Mouse (Mus musculus) midbrain, embryonic 13.5 days (tissue): ENCODE measurements at regions not wholly inside any gene's neighbourhood (a gene's known extent, or its start where the extent isn't known, plus 50 kb on each side); places are given as distances from the start of the nearest gene placed in this dataset.

Experiments
- ATAC-seq: fragments of 200-750 bp; cut with Nextera tagmentation; 2 replicates; pipeline ENCODE4 v1.8.0; 2017; ENCODE audit warnings: mild to moderate bottlenecking, moderate TSS enrichment, moderate library complexity
- H3K27ac ChIP-seq: fragments of 300-500 bp; sonication (generic); 2 replicates; pipeline ENCODE4 v1.5.1; 2015; ENCODE audit warnings: inconsistent platforms, mild to moderate bottlenecking, moderate library complexity
- H3K27me3 ChIP-seq: fragments of 300-500 bp; sonication (generic); 2 replicates; pipeline ENCODE4 v1.6.1; 2015; ENCODE audit warnings: mild to moderate bottlenecking, inconsistent platforms
- H3K36me3 ChIP-seq: fragments of 300-500 bp; sonication (generic); 2 replicates; pipeline ENCODE4 v1.6.1; 2015; ENCODE audit warnings: mild to moderate bottlenecking, inconsistent platforms
- H3K4me1 ChIP-seq: fragments of 300-500 bp; sonication (generic); replicated peaks from 2 replicates; pipeline ENCODE4 v1.6.1; 2015; ENCODE audit warnings: inconsistent platforms
- H3K4me2 ChIP-seq: fragments of 300-500 bp; sonication (generic); replicated peaks from 2 replicates; pipeline ENCODE4 v1.6.1; 2015; ENCODE audit warnings: moderate library complexity, mild to moderate bottlenecking, inconsistent platforms
- H3K4me3 ChIP-seq: fragments of 300-500 bp; sonication (generic); replicated peaks from 2 replicates; pipeline ENCODE4 v1.5.1; 2015; ENCODE audit warnings: mild to moderate bottlenecking, inconsistent platforms
- H3K9ac ChIP-seq: fragments of 300-500 bp; sonication (generic); replicated peaks from 2 replicates; pipeline ENCODE4 v1.6.1; 2015; ENCODE audit warnings: mild to moderate bottlenecking, inconsistent platforms
- H3K9me3 ChIP-seq: fragments of 300-500 bp; sonication (generic); 2 replicates; pipeline ENCODE4 v1.6.1; 2016; ENCODE audit warnings: mild to moderate bottlenecking, inconsistent platforms
- WGBS: fragments of 180-500 bp; shearing (Covaris S2); methylation state at CpG from one replicate; pipeline ENCODE4 v1.1.7; 2015; 5-methylcytosine and 5-hydroxymethylcytosine counted together

- Histone ChIP-seq H3K4me1 (no peaks in the 10 kb centered on the region), H3K4me2 (no peak overlapping the region), H3K36me3 (no peaks in the 10 kb centered on the region), H3K9ac (no peak overlapping the region), H3K4me3 (no peak overlapping the region), H3K27me3 (no peaks in the 10 kb centered on the region), H3K27ac (no peak overlapping the region), H3K9me3 (no peaks in the 10 kb centered on the region)
- ATAC-seq, result no peak
- 79% methylated on average over 5 of the region's 5 CpGs for WGBS
Measured at GRCm38 (mm10) chr10:44653761-44654160, 125.5 kb upstream of the Prdm1 start.

DNA sequence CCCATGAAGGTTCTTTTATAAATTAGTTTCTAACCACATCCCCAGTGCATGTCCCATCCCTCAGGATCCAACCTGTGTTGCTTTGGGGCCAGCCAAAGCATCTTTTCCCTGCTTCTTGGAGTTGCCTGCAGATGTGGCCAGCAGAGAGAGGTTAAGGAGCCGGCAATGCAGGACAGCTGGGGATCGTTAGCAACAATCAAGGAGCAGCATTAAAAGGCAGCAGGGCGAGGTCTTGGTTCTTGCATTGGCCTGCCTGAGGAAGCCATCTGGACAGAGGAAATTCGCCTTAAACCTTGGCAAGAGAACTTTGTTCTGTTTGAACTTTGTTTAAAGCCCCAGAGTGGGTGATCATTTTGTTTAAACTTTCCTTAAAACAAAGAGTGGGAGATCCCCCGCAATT lies 118.7 kb upstream of the Prdm1 start:
- H3K27ac ChIP-seq, result no peak overlapping the region
- H3K4me1 ChIP-seq, result no peaks in the 10 kb centered on the region
- no peaks in the 10 kb centered on the region for H3K9me3 ChIP-seq
- H3K36me3 ChIP-seq, result no peaks in the 10 kb centered on the region
- H3K4me3 ChIP-seq, result no peak overlapping the region
- WGBS, result 66% methylated on average over 5 of the region's 5 CpGs
- no peak for ATAC-seq
- H3K9ac ChIP-seq, result no peak overlapping the region
- no peak overlapping the region for H3K4me2 ChIP-seq
- H3K27me3 ChIP-seq, result no peaks in the 10 kb centered on the region

DNA sequence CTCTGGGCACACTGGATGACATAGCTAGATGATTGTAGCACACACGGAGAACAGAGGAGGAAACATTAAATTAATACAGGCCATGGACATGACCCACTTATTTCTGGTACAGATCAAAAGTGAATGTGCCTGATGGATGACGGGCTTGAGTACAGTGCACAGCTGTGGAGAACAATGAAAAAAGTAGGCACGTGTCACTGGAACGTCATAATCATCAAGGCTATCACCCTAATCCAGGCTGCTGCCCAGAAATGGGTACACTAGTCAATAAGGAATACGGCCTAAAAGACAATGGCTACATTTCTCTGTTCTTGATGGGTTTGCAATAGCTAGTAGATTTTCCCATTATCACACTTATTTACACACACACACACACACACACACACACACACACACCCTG lies 118.3 kb upstream of the Prdm1 start:
- no peak overlapping the region for H3K4me3 ChIP-seq
- no peak overlapping the region for H3K4me2 ChIP-seq
- H3K9me3 ChIP-seq, result no peaks in the 10 kb centered on the region
- no peak overlapping the region for H3K27ac ChIP-seq
- no peaks in the 10 kb centered on the region for H3K4me1 ChIP-seq
- no peaks in the 10 kb centered on the region for H3K36me3 ChIP-seq
- no peak overlapping the region for H3K9ac ChIP-seq
- no peak for ATAC-seq
- no peaks in the 10 kb centered on the region for H3K27me3 ChIP-seq
- 87% methylated on average over 5 of the region's 5 CpGs for WGBS

DNA sequence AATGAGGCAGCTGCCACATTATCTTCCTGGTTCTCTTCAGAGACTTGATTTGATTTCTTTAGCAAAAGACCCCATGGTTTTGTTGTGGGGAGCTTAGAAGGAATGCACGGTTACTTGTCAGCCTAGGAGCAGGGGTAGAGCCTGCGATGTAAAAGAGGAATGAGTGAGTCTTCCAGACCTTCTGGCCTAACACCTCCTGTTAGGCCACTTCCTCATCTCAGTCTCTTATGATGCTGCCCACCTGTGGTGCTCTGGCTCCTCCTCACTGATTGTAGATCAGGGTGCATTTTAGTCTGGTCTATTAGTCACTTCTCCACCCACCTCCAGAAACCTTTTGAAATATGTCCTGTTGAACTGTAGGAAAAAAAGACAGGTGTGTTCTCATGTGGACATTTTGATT lies 113.3 kb upstream of the Prdm1 start:
- H3K27me3 ChIP-seq, result no peaks in the 10 kb centered on the region
- H3K9ac ChIP-seq, result no peak overlapping the region
- no peak overlapping the region for H3K4me3 ChIP-seq
- no peak overlapping the region for H3K4me2 ChIP-seq
- no peak for ATAC-seq
- no peaks in the 10 kb centered on the region for H3K4me1 ChIP-seq
- H3K9me3 ChIP-seq, result no peaks in the 10 kb centered on the region
- H3K36me3 ChIP-seq, result no peaks in the 10 kb centered on the region
- 98% methylated on average over 2 of the region's 2 CpGs for WGBS
- no peak overlapping the region for H3K27ac ChIP-seq

- no peak overlapping the region for H3K9ac ChIP-seq
Measured at GRCm38 (mm10) chr10:44640620-44641019, 112.3 kb upstream of the Prdm1 start.

DNA sequence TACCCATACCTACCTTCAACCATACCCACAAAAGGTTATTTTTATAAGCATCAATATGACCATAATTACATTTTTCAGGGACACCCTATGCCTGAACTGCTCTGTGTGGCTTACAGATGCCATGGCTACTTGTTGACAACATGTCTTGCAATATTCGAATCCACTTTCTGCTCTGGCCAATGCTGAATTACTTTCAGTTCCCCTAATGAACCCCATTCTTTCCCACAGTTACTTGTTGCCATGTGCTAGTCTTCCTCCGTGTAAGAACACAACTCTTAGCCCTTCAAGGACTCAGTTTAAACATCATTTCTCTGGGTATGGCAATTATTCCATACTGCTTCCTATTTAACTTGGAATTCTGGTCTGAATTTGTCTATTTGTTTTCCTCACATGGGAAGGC lies 110.4 kb upstream of the Prdm1 start:
- WGBS, result 84% methylated on average over 2 of the region's 2 CpGs
- H3K36me3 ChIP-seq, result no peaks in the 10 kb centered on the region
- H3K27me3 ChIP-seq, result no peaks in the 10 kb centered on the region
- no peaks in the 10 kb centered on the region for H3K4me1 ChIP-seq
- H3K9me3 ChIP-seq, result no peaks in the 10 kb centered on the region
- no peak for ATAC-seq
- H3K4me2 ChIP-seq, result no peak overlapping the region
- H3K27ac ChIP-seq, result no peak overlapping the region
- no peak overlapping the region for H3K4me3 ChIP-seq
- no peak overlapping the region for H3K9ac ChIP-seq

More at GRCm38 (mm10) chr10:44640620-44641019, 112.3 kb upstream of the Prdm1 start:
- no peak overlapping the region for H3K4me3 ChIP-seq
- H3K4me2 ChIP-seq, result no peak overlapping the region
- H3K9me3 ChIP-seq, result no peaks in the 10 kb centered on the region
- no peaks in the 10 kb centered on the region for H3K36me3 ChIP-seq
- no peaks in the 10 kb centered on the region for H3K4me1 ChIP-seq
- ATAC-seq, result no peak
- H3K27me3 ChIP-seq, result no peaks in the 10 kb centered on the region
- WGBS, result 96% methylated on average over 8 of the region's 8 CpGs
- no peak overlapping the region for H3K27ac ChIP-seq

DNA sequence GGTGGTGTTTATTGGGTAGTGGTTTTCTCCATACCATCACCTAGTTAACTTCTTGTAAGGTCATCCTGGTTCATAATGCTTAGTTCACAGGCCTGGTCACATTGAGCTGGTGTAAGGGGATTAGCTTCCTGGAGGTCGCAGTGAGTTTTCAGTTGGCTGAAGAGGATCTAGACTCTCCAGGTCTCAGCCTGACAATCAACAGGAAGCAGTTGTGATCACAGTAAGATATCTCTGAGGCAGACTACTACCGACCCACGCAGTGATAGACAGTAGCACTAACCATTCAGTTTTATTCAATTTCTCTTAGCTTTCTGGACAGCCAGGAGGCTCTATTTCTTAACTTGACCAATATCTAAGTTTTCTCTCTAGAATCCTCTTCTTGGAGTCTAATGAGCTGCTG lies 108.5 kb upstream of the Prdm1 start:
- Histone ChIP-seq H3K4me1 (no peaks in the 10 kb centered on the region), H3K4me2 (no peak overlapping the region), H3K27ac (no peak overlapping the region), H3K4me3 (no peak overlapping the region), H3K27me3 (no peaks in the 10 kb centered on the region), H3K36me3 (no peaks in the 10 kb centered on the region), H3K9ac (no peak overlapping the region), H3K9me3 (no peaks in the 10 kb centered on the region)
- WGBS, result 82% methylated on average over 3 of the region's 3 CpGs
- no peak for ATAC-seq

GRCm38 (mm10) chr10:44636061-44636460 lies 107.8 kb upstream of the Prdm1 start:
- Histone ChIP-seq H3K4me1 (no peaks in the 10 kb centered on the region), H3K36me3 (no peaks in the 10 kb centered on the region), H3K27me3 (no peaks in the 10 kb centered on the region), H3K4me2 (no peak overlapping the region), H3K9me3 (no peaks in the 10 kb centered on the region), H3K9ac (no peak overlapping the region), H3K4me3 (no peak overlapping the region), H3K27ac (no peak overlapping the region)
- ATAC-seq, result no peak

DNA sequence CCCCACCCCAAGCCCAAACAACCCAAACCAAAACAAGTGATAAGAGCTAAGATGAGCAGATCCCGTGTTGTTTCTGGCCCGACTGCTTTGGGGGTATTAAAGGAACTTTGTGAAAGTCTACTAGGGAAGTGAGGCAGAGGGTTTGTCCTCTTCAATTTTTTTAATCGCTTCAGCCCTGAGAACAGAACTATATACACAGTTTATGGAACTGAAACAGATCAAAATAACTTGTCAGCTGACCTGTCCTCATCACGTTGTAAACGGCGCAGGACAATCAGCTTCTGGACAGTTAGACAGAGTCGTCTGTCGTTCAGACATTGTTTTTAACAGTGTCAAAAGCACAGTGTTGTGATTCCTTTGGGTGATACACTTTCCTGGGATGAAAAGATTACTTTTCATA lies 103.3 kb upstream of the Prdm1 start:
- Histone ChIP-seq H3K27ac (no peak overlapping the region), H3K9ac (no peak overlapping the region), H3K27me3 (no peaks in the 10 kb centered on the region), H3K9me3 (no peaks in the 10 kb centered on the region), H3K4me3 (no peak overlapping the region), H3K4me1 (peaks cover 4% of the 10 kb centered on the region; the same call in 1 of the 2 replicates), H3K36me3 (no peaks in the 10 kb centered on the region), H3K4me2 (no peak overlapping the region)
- WGBS, result 87% methylated on average over 8 of the region's 8 CpGs
- ATAC-seq, result no peak

- no peak for ATAC-seq
- Histone ChIP-seq H3K4me1 (peaks cover 4% of the 10 kb centered on the region; the same call in 1 of the 2 replicates), H3K27me3 (no peaks in the 10 kb centered on the region), H3K9me3 (no peaks in the 10 kb centered on the region), H3K36me3 (no peaks in the 10 kb centered on the region), H3K9ac (no peak overlapping the region), H3K4me2 (no peak overlapping the region), H3K27ac (no peak overlapping the region), H3K4me3 (no peak overlapping the region)
- 75% methylated on average over 13 of the region's 13 CpGs for WGBS
Measured at GRCm38 (mm10) chr10:44630485-44630884, 102.2 kb upstream of the Prdm1 start.

DNA sequence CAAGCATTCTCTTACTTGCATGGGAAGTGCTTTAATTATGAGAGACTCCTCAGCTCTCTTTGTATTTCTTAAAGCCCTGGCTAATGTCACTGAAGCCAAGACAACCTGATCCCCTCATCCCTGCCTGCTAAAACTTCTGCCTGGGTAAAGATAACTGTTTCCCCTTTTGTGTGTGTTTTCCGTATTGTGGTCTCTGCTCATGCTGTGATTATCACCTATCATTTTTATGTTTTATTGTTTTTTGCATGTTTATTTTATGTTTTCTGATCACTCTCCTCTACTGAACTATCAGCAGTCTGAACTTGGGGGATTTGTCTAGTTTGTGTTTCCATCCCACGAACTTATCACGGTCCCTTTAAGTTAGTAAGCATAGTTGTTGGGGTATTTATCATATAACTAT lies 100.1 kb upstream of the Prdm1 start:
- WGBS, result 89% methylated on average over 3 of the region's 3 CpGs
- ATAC-seq, result no peak

GRCm38 (mm10) chr10:44627431-44627830 lies 99.1 kb upstream of the Prdm1 start:
- no peaks in the 10 kb centered on the region for H3K9me3 ChIP-seq
- no peak overlapping the region for H3K9ac ChIP-seq
- H3K27ac ChIP-seq, result no peak overlapping the region
- H3K4me3 ChIP-seq, result no peak overlapping the region
- peaks cover 4% of the 10 kb centered on the region; the same call in 1 of the 2 replicates for H3K4me1 ChIP-seq
- H3K27me3 ChIP-seq, result no peaks in the 10 kb centered on the region
- no peak for ATAC-seq
- WGBS, result 90% methylated on average over 3 of the region's 3 CpGs
- no peaks in the 10 kb centered on the region for H3K36me3 ChIP-seq
- H3K4me2 ChIP-seq, result no peak overlapping the region

More for the DNA sequence above, 100.1 kb upstream of the Prdm1 start:
- Histone ChIP-seq H3K9ac (no peak overlapping the region), H3K9me3 (no peaks in the 10 kb centered on the region), H3K4me1 (peaks cover 4% of the 10 kb centered on the region; the same call in 1 of the 2 replicates), H3K27me3 (no peaks in the 10 kb centered on the region), H3K4me2 (no peak overlapping the region), H3K4me3 (no peak overlapping the region), H3K27ac (no peak overlapping the region), H3K36me3 (no peaks in the 10 kb centered on the region)

DNA sequence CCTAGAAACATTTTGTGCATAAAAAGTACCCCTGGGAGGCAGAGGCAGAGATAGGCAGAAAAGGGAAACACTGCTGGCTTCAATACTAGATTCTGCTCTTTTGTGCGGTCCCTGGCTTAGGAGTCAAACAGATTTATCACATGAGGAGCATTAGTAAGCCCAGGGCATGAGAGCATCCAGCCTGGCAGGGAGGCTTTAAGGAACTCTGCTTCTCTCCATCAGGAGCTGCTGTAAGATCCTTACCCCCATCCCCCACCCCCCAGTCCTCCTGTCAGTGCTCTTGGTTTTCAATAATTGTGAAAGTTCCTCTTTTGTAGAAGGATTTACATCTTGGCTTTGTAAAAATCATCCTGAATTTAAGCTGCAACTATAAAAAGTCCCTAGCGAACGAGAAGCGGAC lies 97.2 kb upstream of the Prdm1 start:
- H3K4me1 ChIP-seq, result peaks cover under 1% of the 10 kb centered on the region; the same call in 1 of the 2 replicates
- no peaks in the 10 kb centered on the region for H3K27me3 ChIP-seq
- H3K9me3 ChIP-seq, result no peaks in the 10 kb centered on the region
- no peak overlapping the region for H3K4me2 ChIP-seq
- H3K36me3 ChIP-seq, result no peaks in the 10 kb centered on the region
- no peak overlapping the region for H3K9ac ChIP-seq
- no peak overlapping the region for H3K27ac ChIP-seq
- H3K4me3 ChIP-seq, result no peak overlapping the region
- WGBS, result 45% methylated on average over 4 of the region's 4 CpGs
- ATAC-seq, result no peak
